Mouse (Mus musculus): ENCODE measurements around the gene Lkaaear1.

Gene Lkaaear1

GRCm38 (mm10) chr2:181683381-181683780, 14.9 kb downstream of the Lkaaear1 start:
- no peak for DNase-seq (ENCODE audit: low spot score)

GRCm38 (mm10) chr2:181681978-181682377, 16.3 kb downstream of the Lkaaear1 start:
- no peak for DNase-seq (ENCODE audit: low spot score)

GRCm38 (mm10) chr2:181680716-181681117, 17.5 kb downstream of the Lkaaear1 start:
- DNase-seq (ENCODE audit: low spot score): peak; percentile 36

- peak; percentile 73 for DNase-seq (ENCODE audit: low spot score)
Measured at GRCm38 (mm10) chr2:181679951-181680715, 18.1 kb downstream of the Lkaaear1 start, which contains the start of gene Tcea2. Gene Tcea2 (plus strand): TSS chr2:181680310.

GRCm38 (mm10) chr2:181678780-181679179, 19.5 kb downstream of the Lkaaear1 start:
- peak; percentile 88 for DNase-seq (ENCODE audit: low spot score)

GRCm38 (mm10) chr2:181677755-181678098, 20.5 kb downstream of the Lkaaear1 start:
- DNase-seq (ENCODE audit: low spot score): no peak

- DNase-seq (ENCODE audit: low spot score): no peak
Measured at GRCm38 (mm10) chr2:181677096-181677754, 21.0 kb downstream of the Lkaaear1 start.

- peak; percentile 62 for DNase-seq (ENCODE audit: low spot score)
Measured at GRCm38 (mm10) chr2:181676424-181676823, 21.8 kb downstream of the Lkaaear1 start.

- DNase-seq (ENCODE audit: low spot score): peak; percentile 85
Measured at GRCm38 (mm10) chr2:181675454-181675853, 22.8 kb downstream of the Lkaaear1 start.

- no peak for DNase-seq (ENCODE audit: low spot score)
Measured at GRCm38 (mm10) chr2:181674934-181675333, 23.3 kb downstream of the Lkaaear1 start.

GRCm38 (mm10) chr2:181673501-181673900, 24.7 kb downstream of the Lkaaear1 start:
- DNase-seq (ENCODE audit: low spot score): peak; percentile 39

GRCm38 (mm10) chr2:181671984-181672383, 26.3 kb downstream of the Lkaaear1 start:
- no peak for DNase-seq (ENCODE audit: low spot score)

GRCm38 (mm10) chr2:181671326-181671725, 26.9 kb downstream of the Lkaaear1 start, which contains the start of gene Sox18:
Gene Sox18 (minus strand): TSS chr2:181671640.
- peak; percentile 60 for DNase-seq (ENCODE audit: low spot score)

- DNase-seq (ENCODE audit: low spot score): no peak
Measured at GRCm38 (mm10) chr2:181670913-181671311, 27.3 kb downstream of the Lkaaear1 start.

- peak; percentile 33 for DNase-seq (ENCODE audit: low spot score)
Measured at GRCm38 (mm10) chr2:181670285-181670912, 27.8 kb downstream of the Lkaaear1 start.

GRCm38 (mm10) chr2:181663298-181663630, 35.0 kb downstream of the Lkaaear1 start:
- no peak for DNase-seq (ENCODE audit: low spot score)

GRCm38 (mm10) chr2:181662620-181663297, 35.5 kb downstream of the Lkaaear1 start:
- no peak for DNase-seq (ENCODE audit: low spot score)

GRCm38 (mm10) chr2:181659609-181660055, 38.6 kb downstream of the Lkaaear1 start:
- DNase-seq (ENCODE audit: low spot score): peak; percentile 89

GRCm38 (mm10) chr2:181658930-181659555, 39.2 kb downstream of the Lkaaear1 start:
- DNase-seq (ENCODE audit: low spot score): peak; percentile 75

GRCm38 (mm10) chr2:181658528-181658927, 39.7 kb downstream of the Lkaaear1 start:
- DNase-seq (ENCODE audit: low spot score): no peak

- no peak for DNase-seq (ENCODE audit: low spot score)
Measured at GRCm38 (mm10) chr2:181657441-181657840, 40.8 kb downstream of the Lkaaear1 start.

- no peak for DNase-seq (ENCODE audit: low spot score)
Measured at GRCm38 (mm10) chr2:181656734-181657133, 41.5 kb downstream of the Lkaaear1 start, which contains the start of gene Gm29797. Gene Gm29797 (plus strand): TSS chr2:181657034.

Measured in embryo, embryonic 10 days (tissue).